Mouse (Mus musculus) embryonic fibroblast, embryonic 13.5 days (primary cell): ENCODE measurements around the gene Atg4a-ps.

ENCODE experiments used
- CTCF ChIP-seq: IDR thresholded peaks from 2 replicates; pipeline ENCODE4 v1.5.1; 2011; ENCODE audit warnings: mild to moderate bottlenecking, control low read depth, low read length, moderate library complexity, borderline replicate concordance; ENCODE audit not compliant: insufficient read depth
- POLR2A ChIP-seq: IDR thresholded peaks from 2 replicates; pipeline ENCODE4 v1.6.1; 2011; ENCODE audit warnings: low read depth, mild to moderate bottlenecking, control low read depth, low read length, moderate library complexity

GRCm38 (mm10) chr3:103661714-103662113 lies 15.8 kb upstream of the Atg4a-ps start:
- TF ChIP-seq POLR2A (no peak), CTCF (no peak)
